Mouse (Mus musculus) MEL (cell line): Measurements from ENCODE around the gene Zfp296. TPM values are rescaled to one million over a fixed set of nuclear protein-coding genes. Genes with fewer than 3 reads are reported as not detected.

ENCODE experiments used
- DNase-seq: peaks from one replicate; pipeline ENCODE4 v3.0.0; 2011; ENCODE audit warnings: low read depth, low spot score
- H3K27ac ChIP-seq: 2 replicates; pipeline ENCODE4 v1.5.1; 2012; ENCODE audit warnings: low read depth, mild to moderate bottlenecking, control low read depth, low read length, moderate library complexity; ENCODE audit not compliant: control insufficient read depth
- H3K27me3 ChIP-seq, 2 experiments: fragments of 150-350 bp in 1 of 2; sonication (generic) in 1 of 2; 2 replicates each; pipeline ENCODE4 v1.6.1; 2012; ENCODE audit warnings: low read length in 2 of 2, mild to moderate bottlenecking in 2 of 2, improper control_type of control experiment in 1 of 2, moderate library complexity in 1 of 2; ENCODE audit not compliant: insufficient read depth in 2 of 2, control insufficient read depth in 1 of 2
- H3K36me3 ChIP-seq, 2 experiments: 2 replicates each; pipeline ENCODE4 v1.6.1; 2012 to 2014; ENCODE audit warnings: low read length in 2 of 2, improper control_type of control experiment in 1 of 2, inconsistent platforms in 1 of 2, mild to moderate bottlenecking in 1 of 2; ENCODE audit not compliant: insufficient read depth in 2 of 2, control insufficient read depth in 1 of 2
- H3K4me1 ChIP-seq, 2 experiments: fragments of 150-350 bp in 1 of 2; sonication (generic) in 1 of 2; 2 replicates each; pipeline ENCODE4 v1.6.1; 2012; ENCODE audit warnings: low read length in 2 of 2, improper control_type of control experiment in 1 of 2, mild to moderate bottlenecking in 1 of 2; ENCODE audit not compliant: insufficient read depth in 2 of 2, control insufficient read depth in 1 of 2
- H3K4me3 ChIP-seq, 2 experiments: fragments of 150-350 bp in 1 of 2; sonication (generic) in 1 of 2; 2 replicates each; pipeline ENCODE4 v1.5.1; 2012; ENCODE audit warnings: low read depth in 2 of 2, low read length in 2 of 2, mild to moderate bottlenecking in 2 of 2, moderate library complexity in 2 of 2, control low read depth in 1 of 2, improper control_type of control experiment in 1 of 2; ENCODE audit not compliant: control insufficient read depth in 1 of 2, insufficient read depth in 1 of 2
- H3K79me2 ChIP-seq: 2 replicates; pipeline ENCODE4 v1.6.1; 2012; ENCODE audit warnings: mild to moderate bottlenecking, low read length, moderate library complexity; ENCODE audit not compliant: control insufficient read depth, poor library complexity, insufficient read depth
- H3K9ac ChIP-seq: 2 replicates; pipeline ENCODE4 v1.6.1; 2012; ENCODE audit warnings: low read depth, mild to moderate bottlenecking, control low read depth, low read length, moderate library complexity; ENCODE audit not compliant: control insufficient read depth, poor library complexity, severe bottlenecking
- H3K9me3 ChIP-seq: fragments of 150-350 bp; sonication (generic); replicated peaks from 2 replicates; pipeline ENCODE4 v1.6.1; 2012; ENCODE audit warnings: mild to moderate bottlenecking, low read length, improper control_type of control experiment, moderate library complexity; ENCODE audit not compliant: insufficient read depth
- CHD1 ChIP-seq: IDR thresholded peaks from 2 replicates; pipeline ENCODE4 v1.6.1; 2012; ENCODE audit warnings: low read depth, mild to moderate bottlenecking, inconsistent platforms, low read length, improper control_type of control experiment
- CHD2 ChIP-seq: IDR thresholded peaks from 2 replicates; pipeline ENCODE4 v1.6.1; 2011; ENCODE audit warnings: low read length, improper control_type of control experiment
- E2F4 ChIP-seq: IDR thresholded peaks from 2 replicates; pipeline ENCODE4 v1.6.1; 2011; ENCODE audit warnings: low read depth, low read length, improper control_type of control experiment, borderline replicate concordance
- ELF1 ChIP-seq: IDR thresholded peaks from 2 replicates; pipeline ENCODE4 v1.6.1; 2014; ENCODE audit warnings: low read depth, mild to moderate bottlenecking, inconsistent platforms, low read length, improper control_type of control experiment, moderate library complexity
- HCFC1 ChIP-seq: IDR thresholded peaks from 2 replicates; pipeline ENCODE4 v1.6.1; 2012; ENCODE audit warnings: low read depth, mild to moderate bottlenecking, inconsistent platforms, low read length, improper control_type of control experiment, moderate library complexity
- KAT2A ChIP-seq: conservative IDR thresholded peaks from 2 replicates; pipeline ENCODE4 v1.6.1; 2012; ENCODE audit warnings: low read depth, low read length, improper control_type of control experiment, inconsistent platforms
- MAX ChIP-seq: IDR thresholded peaks from 2 replicates; pipeline ENCODE4 v1.6.1; 2011; ENCODE audit warnings: low read length, improper control_type of control experiment
- MEF2A ChIP-seq: IDR thresholded peaks from 2 replicates; pipeline ENCODE4 v1.6.1; 2014; ENCODE audit warnings: low read depth, mild to moderate bottlenecking, inconsistent platforms, low read length, improper control_type of control experiment; ENCODE audit not compliant: poor library complexity, insufficient replicate concordance, severe bottlenecking; ENCODE audit errors: extremely low read depth
- MXI1 ChIP-seq: IDR thresholded peaks from 2 replicates; pipeline ENCODE4 v1.6.1; 2011; ENCODE audit warnings: mild to moderate bottlenecking, low read depth, low read length, improper control_type of control experiment
- MYB ChIP-seq: IDR thresholded peaks from 2 replicates; pipeline ENCODE4 v1.6.1; 2011; ENCODE audit warnings: mild to moderate bottlenecking, low read depth, low read length, improper control_type of control experiment
- NELFE ChIP-seq: IDR thresholded peaks from 2 replicates; pipeline ENCODE4 v1.6.1; 2011; ENCODE audit warnings: low read depth, low read length, improper control_type of control experiment
- NRF1 ChIP-seq: IDR thresholded peaks from 2 replicates; pipeline ENCODE4 v1.6.1; 2014; ENCODE audit warnings: low read depth, mild to moderate bottlenecking, inconsistent platforms, low read length, improper control_type of control experiment, moderate library complexity; ENCODE audit not compliant: poor library complexity, insufficient read depth, severe bottlenecking
- SIN3A ChIP-seq: IDR thresholded peaks from 2 replicates; pipeline ENCODE4 v1.6.1; 2012; ENCODE audit warnings: low read length, improper control_type of control experiment, inconsistent platforms
- TAL1 ChIP-seq: IDR thresholded peaks from 2 replicates; pipeline ENCODE4 v1.6.1; 2012; ENCODE audit warnings: mild to moderate bottlenecking, inconsistent platforms, low read length, moderate library complexity, mixed read lengths
- TBP ChIP-seq: IDR thresholded peaks from 2 replicates; pipeline ENCODE4 v1.8.0; 2011; ENCODE audit warnings: low read depth, low read length, improper control_type of control experiment
- UBTF ChIP-seq: IDR thresholded peaks from 2 replicates; pipeline ENCODE4 v1.6.1; 2012; ENCODE audit warnings: low read depth, mild to moderate bottlenecking, inconsistent platforms, low read length, improper control_type of control experiment, moderate library complexity, borderline replicate concordance; ENCODE audit not compliant: insufficient read depth
- USF1 ChIP-seq: IDR thresholded peaks from 2 replicates; pipeline ENCODE4 v1.6.1; 2014; ENCODE audit warnings: low read depth, mild to moderate bottlenecking, inconsistent platforms, low read length, improper control_type of control experiment, moderate library complexity
- ZC3H11A ChIP-seq: IDR thresholded peaks from 2 replicates; pipeline ENCODE4 v1.6.1; 2012; ENCODE audit warnings: low read depth, mild to moderate bottlenecking, inconsistent platforms, low read length, improper control_type of control experiment
- ZKSCAN1 ChIP-seq: IDR thresholded peaks from 2 replicates; pipeline ENCODE4 v1.6.1; 2012; ENCODE audit warnings: low read depth, mild to moderate bottlenecking, inconsistent platforms, low read length, improper control_type of control experiment, moderate library complexity
- ZMIZ1 ChIP-seq: IDR thresholded peaks from 2 replicates; pipeline ENCODE4 v1.6.1; 2012; ENCODE audit warnings: low read depth, mild to moderate bottlenecking, inconsistent platforms, low read length, improper control_type of control experiment, moderate library complexity
- ZNF384 ChIP-seq: IDR thresholded peaks from 2 replicates; pipeline ENCODE4 v1.6.1; 2012; ENCODE audit warnings: low read depth, mild to moderate bottlenecking, inconsistent platforms, low read length, improper control_type of control experiment
- polyA plus RNA-seq, 2 experiments: library from polyadenylated mRNA; stranded (reverse) in 1 of 2; unstranded in 1 of 2; fragments of >175 nt in 1 of 2; fragments of >200 nt in 1 of 2; gene quantifications; 2 replicates each; pipeline versions ENCODE4 v1.2.1 to v1.2.4; 2012; ENCODE audit warnings: low replicate concordance in 2 of 2, low read depth in 1 of 2; ENCODE audit not compliant: insufficient read length in 2 of 2, insufficient read depth in 1 of 2, missing spikeins in 1 of 2
- total RNA-seq: library from RNA; depleted of rRNA; stranded (reverse); fragments of 300-350 nt; gene quantifications from 2 replicates; pipeline ENCODE4 v1.2.3, GENCODE M21; 2012

The Zfp296 gene
- total and polyA plus RNA-seq, 3 experiments = 3.3 to 7.8 TPM; not detected in 1

- no peak for TF ChIP-seq UBTF
- no peak for DNase-seq
- Histone ChIP-seq H3K4me3 (no peak overlapping the region), H3K36me3 (no peaks in the 10 kb centered on the region), H3K27ac (no peak overlapping the region), H3K9me3 (no peaks in the 10 kb centered on the region), H3K79me2 (no peaks in the 10 kb centered on the region), H3K9ac (no peak overlapping the region), H3K27me3 (no peaks in the 10 kb centered on the region), H3K4me1 (no peaks in the 10 kb centered on the region)
Observed at GRCm38 (mm10) chr7:19620811-19621210, 43.7 kb downstream of the Zfp296 start.

GRCm38 (mm10) chr7:19622241-19622640, 45.2 kb downstream of the Zfp296 start:
- Histone ChIP-seq H3K9ac (no peak overlapping the region), H3K79me2 (no peaks in the 10 kb centered on the region), H3K4me3 (no peak overlapping the region), H3K4me1 (no peaks in the 10 kb centered on the region), H3K27ac (no peak overlapping the region), H3K36me3 (no peaks in the 10 kb centered on the region), H3K27me3 (no peaks in the 10 kb centered on the region), H3K9me3 (no peaks in the 10 kb centered on the region)
- TF ChIP-seq NRF1 (no peak), ZNF384 (no peak), ZKSCAN1 (no peak), KAT2A (no peak)
- no peak for DNase-seq

GRCm38 (mm10) chr7:19623433-19623832, 46.3 kb downstream of the Zfp296 start:
- DNase-seq = no peak
- Histone ChIP-seq H3K79me2 (no peaks in the 10 kb centered on the region), H3K27me3 (no peaks in the 10 kb centered on the region), H3K4me3 (no peak overlapping the region), H3K36me3 (peaks cover 0 to 3% of the 10 kb centered on the region in 2 experiments; a peak in 1 of 4 replicates), H3K9me3 (no peaks in the 10 kb centered on the region), H3K27ac (no peak overlapping the region), H3K4me1 (peaks cover 0 to 5% of the 10 kb centered on the region in 2 experiments; a peak in 2 of 4 replicates), H3K9ac (no peak overlapping the region)
- TF ChIP-seq E2F4 (no peak), ELF1 (no peak), ZMIZ1 (no peak), ZKSCAN1 (no peak), MXI1 (no peak), TAL1 (no peak), MAX (no peak), USF1 (no peak), CHD1 (no peak), ZC3H11A (no peak), HCFC1 (no peak), SIN3A (no peak), ZNF384 (no peak), CHD2 (no peak), NELFE (no peak), TBP (no peak), MYB (no peak), NRF1 (no peak), MEF2A (no peak)
